Mouse (Mus musculus): Measurements from ENCODE around the gene Zfp831. TPM values are rescaled to one million over a fixed set of nuclear protein-coding genes. Genes with fewer than 3 reads are reported as not detected.

The Zfp831 gene
- total RNA-seq, 2 experiments from 2014 or later, result 16.8 to 20.6 TPM

DNA sequence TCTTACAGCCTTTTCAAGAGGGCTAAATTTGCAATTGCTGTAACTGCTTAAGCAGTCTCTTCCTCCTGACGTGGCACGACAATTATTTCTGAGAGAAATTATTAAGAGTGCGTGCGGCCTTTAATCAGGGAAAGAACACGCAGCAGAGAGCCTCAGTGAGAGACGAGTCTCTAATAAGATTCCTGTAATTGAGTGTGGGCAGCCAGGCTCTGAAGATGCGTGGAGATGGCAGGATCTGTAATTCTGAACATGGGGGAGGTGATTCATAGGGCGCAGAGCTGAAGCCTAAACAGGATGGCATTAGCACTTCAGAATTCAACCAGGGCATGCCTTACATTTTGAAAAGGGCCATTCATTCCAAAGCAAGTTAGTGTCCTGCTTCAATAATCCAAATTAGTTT, 58.0 kb downstream of the Zfp831 start:
- intact Hi-C loops (cut with DNase I), result no loop called here
- Histone ChIP-seq H3K4me3 (no peak overlapping the region), H3K27ac (no peak overlapping the region)
- TF ChIP-seq CTCF (IDR thresholded peaks at IDR 0.05), result no peak
- DNase-seq (ENCODE audit: extremely low spot score in 1 of 2, low spot score in 2 of 2), result peak in 1 of 2 experiments; percentile 21

DNA sequence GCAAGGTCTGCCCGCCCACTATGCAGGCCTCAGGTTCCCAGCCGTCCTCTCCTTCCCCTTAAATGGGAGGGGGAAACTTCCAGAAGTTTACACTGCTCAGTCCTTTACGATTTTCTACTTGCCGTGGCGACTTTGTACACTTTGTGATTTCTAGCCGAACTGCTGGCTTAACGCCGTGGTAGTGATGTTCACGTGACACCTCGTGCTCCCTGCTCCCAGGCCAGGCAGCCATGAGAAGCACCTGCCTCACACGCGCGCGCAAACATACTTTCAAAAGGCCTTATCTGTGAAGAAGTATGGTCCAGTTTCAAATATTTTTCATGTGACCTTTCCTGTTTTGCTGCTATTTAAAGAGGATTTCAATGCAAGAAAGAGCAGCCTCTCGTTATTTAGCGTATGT, 63.8 kb downstream of the Zfp831 start:
- TF ChIP-seq CTCF (IDR thresholded peaks at IDR 0.05), result no peak
- DNase-seq (ENCODE audit: extremely low spot score in 1 of 2, low spot score in 2 of 2), result no peak
- H3K4me3 ChIP-seq, result no peak overlapping the region
- intact Hi-C loops (cut with DNase I), result no loop called here
- no peak overlapping the region for H3K27ac ChIP-seq

DNA sequence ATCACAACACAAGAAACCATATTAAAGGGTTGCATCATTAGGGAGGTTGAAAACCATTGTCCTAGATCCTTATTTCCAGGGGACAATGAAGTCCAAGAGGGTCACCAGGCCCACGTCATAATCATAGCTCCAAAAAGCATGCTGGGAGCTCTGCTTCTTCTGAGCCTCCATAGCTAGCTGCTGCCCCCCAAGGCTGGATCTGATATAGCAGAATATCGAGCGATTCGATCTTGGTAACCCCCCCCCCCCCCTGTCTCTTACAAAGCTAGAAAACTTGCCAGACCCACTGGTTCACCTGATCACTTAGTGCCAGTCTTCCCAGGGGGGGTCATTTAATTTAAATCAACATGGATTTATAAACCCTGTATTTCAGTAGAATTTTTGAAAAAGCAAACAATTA, 65.3 kb downstream of the Zfp831 start:
- Histone ChIP-seq H3K27ac (no peak overlapping the region), H3K4me3 (no peak overlapping the region)
- intact Hi-C loops (cut with DNase I), result no loop called here
- no peak for DNase-seq (ENCODE audit: extremely low spot score in 1 of 2, low spot score in 2 of 2)
- TF ChIP-seq CTCF (IDR thresholded peaks at IDR 0.05), result peak; percentile 3; the same call in 1 of the 2 replicates

DNA sequence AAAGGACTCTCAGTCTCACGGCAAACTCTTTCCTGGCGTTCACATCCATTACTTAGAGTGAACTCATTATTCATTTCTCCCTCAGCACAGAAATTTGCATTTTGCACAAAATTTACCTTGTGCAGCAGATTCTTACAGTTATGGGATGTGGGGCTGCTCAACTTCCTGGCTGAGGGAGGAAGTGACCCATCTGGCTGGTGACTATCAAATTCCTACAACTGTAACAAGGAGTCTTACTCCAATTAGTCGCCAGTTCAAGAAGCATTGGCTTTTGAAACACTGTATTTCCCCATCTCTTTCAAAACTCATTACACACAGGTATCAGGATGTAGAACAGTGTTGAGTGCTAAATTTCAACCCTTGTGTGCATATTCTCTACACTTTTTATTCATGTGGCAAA, 66.9 kb downstream of the Zfp831 start:
- H3K4me3 ChIP-seq, result no peak overlapping the region
- TF ChIP-seq CTCF (IDR thresholded peaks at IDR 0.05), result no peak
- H3K27ac ChIP-seq, result no peak overlapping the region
- DNase-seq (ENCODE audit: extremely low spot score in 1 of 2, low spot score in 2 of 2), result no peak
- intact Hi-C loops (cut with DNase I), result no loop called here

DNA sequence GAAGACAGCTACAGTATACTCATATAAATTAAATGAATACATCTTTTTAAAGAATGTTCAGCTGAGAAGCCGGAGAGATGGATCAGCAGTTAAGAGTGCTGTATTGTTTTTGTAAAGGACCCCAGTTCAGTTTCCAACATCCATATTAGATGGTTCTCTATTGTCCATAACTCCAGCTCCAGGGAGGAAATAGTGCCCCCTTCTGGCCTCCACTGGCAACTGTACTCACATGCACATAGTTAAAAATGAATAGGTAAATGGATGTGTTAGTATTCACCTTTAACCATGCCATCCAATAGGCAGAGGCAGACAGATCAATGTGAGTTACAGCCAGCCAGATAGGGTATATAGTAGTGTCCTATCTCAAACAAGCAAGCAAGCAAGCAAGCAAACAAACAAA, 68.7 kb downstream of the Zfp831 start:
- Histone ChIP-seq H3K4me3 (no peak overlapping the region), H3K27ac (no peak overlapping the region)
- TF ChIP-seq CTCF (IDR thresholded peaks at IDR 0.05), result peak; percentile 17; the same call in 1 of the 2 replicates
- DNase-seq (ENCODE audit: extremely low spot score in 1 of 2, low spot score in 2 of 2), result no peak
- intact Hi-C loops (cut with DNase I), result no loop called here

DNA sequence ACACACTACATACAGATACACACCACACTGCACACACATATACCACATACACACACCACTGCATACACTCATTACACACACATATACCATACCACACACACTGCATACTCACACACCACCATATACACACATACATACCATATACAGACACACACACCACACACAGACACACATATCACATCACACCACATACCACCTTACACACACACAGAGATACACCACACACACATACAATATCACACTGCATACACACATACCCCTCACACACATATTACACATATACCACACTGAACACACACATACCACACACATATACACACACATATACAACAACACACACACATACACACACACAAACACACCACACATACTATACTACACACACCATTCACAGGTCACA, 72.6 kb downstream of the Zfp831 start:
- DNase-seq (ENCODE audit: extremely low spot score in 1 of 2, low spot score in 2 of 2), result no peak
- no peak for TF ChIP-seq CTCF (IDR thresholded peaks at IDR 0.05)
- H3K27ac ChIP-seq, result no peak overlapping the region
- no peak overlapping the region for H3K4me3 ChIP-seq
- intact Hi-C loops (cut with DNase I), result no loop called here

DNA sequence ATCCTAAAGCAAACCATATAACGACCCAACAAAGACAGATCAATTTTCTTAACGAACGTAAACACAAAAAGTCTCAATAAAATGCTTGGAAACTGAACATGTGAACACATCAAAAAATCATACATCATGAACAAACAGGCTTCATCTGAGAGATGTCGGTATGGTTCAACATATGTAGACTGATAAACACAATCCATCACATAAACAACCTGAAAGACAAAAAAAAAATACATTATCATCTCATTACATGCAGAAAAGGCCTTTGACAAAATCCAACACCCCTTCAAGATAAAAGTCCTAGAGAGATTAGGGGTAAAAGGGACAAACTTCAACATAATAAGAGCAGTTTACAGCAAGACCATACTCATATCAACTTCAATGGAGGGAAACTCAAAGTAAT, 74.5 kb downstream of the Zfp831 start:
- no peak for DNase-seq (ENCODE audit: extremely low spot score in 1 of 2, low spot score in 2 of 2)
- no peak for TF ChIP-seq CTCF (IDR thresholded peaks at IDR 0.05)
- intact Hi-C loops (cut with DNase I), result no loop called here
- H3K4me3 ChIP-seq, result no peak overlapping the region
- H3K27ac ChIP-seq, result no peak overlapping the region

DNA sequence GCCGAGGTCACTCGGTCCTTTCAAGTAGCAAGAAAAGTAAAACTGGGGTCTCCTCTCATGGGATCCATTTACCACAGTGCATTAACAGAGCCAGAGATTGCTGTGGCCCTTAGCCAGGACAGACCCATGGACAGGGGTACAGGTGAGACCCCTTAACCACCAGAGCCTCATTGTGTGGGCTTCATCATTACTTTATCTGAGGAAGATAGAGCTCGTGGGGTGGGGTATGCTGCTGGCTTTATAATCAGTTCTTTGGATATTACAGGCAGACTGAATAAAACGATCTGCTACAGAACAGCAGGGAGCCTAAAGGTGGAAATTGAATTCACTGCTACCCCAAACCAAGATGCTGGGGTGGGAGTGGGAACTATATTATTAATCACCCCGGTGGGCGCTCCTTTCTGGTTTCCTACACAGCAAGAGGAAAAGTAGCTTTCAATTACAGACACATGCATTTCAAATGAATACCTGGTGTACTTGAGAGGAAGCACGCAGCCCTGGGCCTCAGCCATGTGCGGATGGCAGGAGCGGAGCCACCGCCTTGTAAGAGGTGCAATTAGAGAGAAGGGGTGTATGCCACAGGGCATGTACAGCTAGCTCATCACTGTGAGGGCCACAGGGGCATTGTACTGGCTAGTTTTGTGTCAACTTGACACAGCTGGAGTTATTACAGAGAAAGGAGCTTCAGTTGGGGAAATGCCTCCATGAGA, 83.9 kb downstream of the Zfp831 start:
- intact Hi-C loops (cut with DNase I), result loop anchor here (5.0 kb wide), 1 partner anchor 110 kb away; no protein-coding TSS in a partner anchor
- DNase-seq (ENCODE audit: extremely low spot score in 1 of 2, low spot score in 2 of 2), result no peak
- H3K4me3 ChIP-seq, result no peak overlapping the region
- H3K27ac ChIP-seq, result no peak overlapping the region
- no peak for TF ChIP-seq CTCF (IDR thresholded peaks at IDR 0.05)

DNA sequence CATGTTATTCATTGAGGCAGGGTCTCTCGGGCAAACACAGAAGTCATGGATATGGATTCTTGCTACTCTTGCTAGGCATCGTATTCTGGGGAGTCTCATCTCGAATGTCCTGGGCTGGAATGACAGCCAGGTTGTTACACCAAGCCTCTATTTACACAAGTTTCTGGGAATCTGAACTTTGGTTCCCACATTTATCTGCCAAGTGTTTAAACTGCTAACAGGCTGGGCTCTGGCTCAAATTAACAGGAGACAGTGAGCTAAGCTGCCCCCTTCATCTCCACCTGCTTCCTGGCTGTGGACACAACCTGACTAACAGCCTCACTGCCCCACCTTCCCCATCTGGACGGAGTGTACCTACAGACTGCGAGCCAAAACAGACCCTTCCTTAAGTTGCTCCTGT, 88.6 kb downstream of the Zfp831 start:
- DNase-seq (ENCODE audit: extremely low spot score in 1 of 2, low spot score in 2 of 2), result no peak
- no peak overlapping the region for H3K27ac ChIP-seq
- TF ChIP-seq CTCF (IDR thresholded peaks at IDR 0.05), result no peak
- intact Hi-C loops (cut with DNase I), result no loop called here
- H3K4me3 ChIP-seq, result no peak overlapping the region

DNA sequence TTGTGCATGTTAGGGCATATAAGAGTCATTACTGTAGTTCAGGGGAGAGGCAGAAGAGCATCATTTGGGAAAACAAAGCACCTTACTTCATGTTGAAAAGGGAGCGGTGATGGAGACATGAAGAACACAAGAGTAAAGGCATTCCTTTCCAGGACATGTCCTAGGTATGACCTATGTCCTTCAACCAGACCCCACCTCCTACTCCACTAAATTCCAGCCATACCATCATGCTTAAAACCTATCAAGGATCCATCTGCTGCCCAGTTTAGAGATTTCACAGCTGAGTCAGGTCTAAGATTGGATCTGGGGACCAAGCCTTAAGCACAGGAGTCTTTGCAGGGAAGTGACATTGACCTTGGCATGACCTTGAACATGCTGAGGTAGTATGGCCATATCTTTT, 91.9 kb downstream of the Zfp831 start:
- H3K27ac ChIP-seq, result no peak overlapping the region
- TF ChIP-seq CTCF (IDR thresholded peaks at IDR 0.05), result no peak
- intact Hi-C loops (cut with DNase I), result no loop called here
- no peak overlapping the region for H3K4me3 ChIP-seq
- no peak for DNase-seq (ENCODE audit: extremely low spot score in 1 of 2, low spot score in 2 of 2)

DNA sequence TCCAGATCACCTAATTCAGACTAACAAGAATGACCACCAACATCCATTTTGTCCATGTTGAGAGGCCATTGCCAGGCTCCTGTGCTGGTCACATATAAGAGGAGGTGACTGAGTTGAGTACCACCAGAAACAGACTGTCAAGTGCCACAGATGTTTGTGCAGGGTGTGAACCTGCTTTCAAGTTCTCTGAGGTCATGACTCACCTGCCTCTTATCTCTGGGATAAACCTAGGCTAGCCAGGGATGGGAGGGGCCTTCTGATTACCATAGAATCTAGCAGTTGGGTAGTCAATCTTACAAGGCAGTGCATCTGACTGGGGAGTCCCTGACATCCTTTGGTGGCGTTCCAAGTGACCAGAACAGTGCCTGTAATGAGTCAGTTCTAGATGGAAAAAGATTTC, 103.8 kb downstream of the Zfp831 start:
- no peak for TF ChIP-seq CTCF (IDR thresholded peaks at IDR 0.05)
- intact Hi-C loops (cut with DNase I), result no loop called here
- no peak for DNase-seq (ENCODE audit: extremely low spot score in 1 of 2, low spot score in 2 of 2)
- H3K4me3 ChIP-seq, result no peak overlapping the region
- H3K27ac ChIP-seq, result no peak overlapping the region

DNA sequence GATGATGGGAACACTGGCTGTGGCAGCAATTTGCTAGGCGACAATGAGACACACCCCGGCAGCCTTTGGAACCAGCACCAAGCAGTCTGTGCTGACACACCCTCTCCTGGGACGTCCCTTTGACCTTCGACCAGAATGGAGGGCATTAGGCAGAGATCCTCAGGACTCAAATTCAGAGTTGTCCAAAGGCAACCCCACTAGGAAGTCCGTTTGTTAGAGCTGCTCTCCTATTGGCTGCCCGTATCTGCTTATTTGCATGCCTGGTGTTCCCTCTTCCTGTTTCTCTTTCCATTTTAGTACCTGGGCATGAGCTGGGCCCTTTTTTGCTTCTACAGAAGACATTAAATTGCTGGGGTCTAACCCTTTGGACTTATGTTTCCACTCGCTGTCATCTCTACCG, 105.0 kb downstream of the Zfp831 start:
- DNase-seq (ENCODE audit: extremely low spot score in 1 of 2, low spot score in 2 of 2), result no peak
- intact Hi-C loops (cut with DNase I), result no loop called here
- TF ChIP-seq CTCF (IDR thresholded peaks at IDR 0.05), result no peak
- H3K27ac ChIP-seq, result no peak overlapping the region
- H3K4me3 ChIP-seq, result no peak overlapping the region

DNA sequence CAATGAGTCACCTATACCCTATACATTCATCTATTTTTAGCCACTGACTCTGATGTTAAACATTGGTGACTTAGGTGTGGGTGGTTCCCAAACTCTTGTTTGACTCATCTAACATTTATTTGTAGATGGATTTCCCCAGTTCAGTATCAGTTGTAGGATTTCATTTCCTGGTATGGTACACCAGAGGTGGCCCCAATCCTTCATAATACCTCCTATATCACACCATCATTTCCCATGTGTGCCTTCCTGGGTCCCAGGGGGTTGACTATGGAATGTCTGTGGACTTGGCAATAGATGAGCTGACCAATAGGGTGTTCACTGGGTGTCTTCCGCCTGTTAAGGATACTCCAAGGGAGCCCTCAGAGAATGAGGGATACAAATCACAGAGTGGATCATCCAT, 109.9 kb downstream of the Zfp831 start:
- no peak for DNase-seq (ENCODE audit: extremely low spot score in 1 of 2, low spot score in 2 of 2)
- Histone ChIP-seq H3K27ac (no peak overlapping the region), H3K4me3 (no peak overlapping the region)
- intact Hi-C loops (cut with DNase I), result no loop called here
- TF ChIP-seq CTCF (IDR thresholded peaks at IDR 0.05), result no peak
